Mouse (Mus musculus) gastrocnemius, postnatal 36 days (tissue): Measurements from ENCODE around the gene Tescl. TPM values are rescaled to one million over a fixed set of nuclear protein-coding genes. Genes with fewer than 3 reads are reported as not detected.

Experiments used
- DNase-seq, 2 experiments: peaks; one replicate each; pipeline ENCODE4 v3.0.0; 2022
- intact Hi-C: fragments of 180-260 bp; cut with DNase I; formaldehyde crosslinking; loops from one replicate; pipeline ENCODE4 v1.15.1; 2025
- long read RNA-seq, 2 experiments: library from polyadenylated mRNA; stranded (forward); transcript quantifications; one replicate each; pipeline ENCODE4 v2.0.0; 2021
- total RNA-seq, 2 experiments: library from RNA; stranded (reverse); gene quantifications; 2 replicates each; pipeline ENCODE4 v1.2.3; 2021

The Tescl gene
- total RNA-seq: not detected
- long read RNA-seq, experiment 1: 0 reads
- long read RNA-seq, experiment 2: 0 reads

- DNase-seq: no peak
- intact Hi-C loops: no loop called here
Measured at GRCm38 (mm10) chr7:24333304-24333986, at the start of gene Tescl. Tescl (minus strand) TSS chr7:24333936.

- intact Hi-C loops: no loop called here
- DNase-seq: no peak
Measured at GRCm38 (mm10) chr7:24382730-24383372, 49.1 kb upstream of the Tescl start.

- DNase-seq: no peak
- intact Hi-C loops: no loop called here
Measured at GRCm38 (mm10) chr7:24380370-24380769, 46.6 kb upstream of the Tescl start.

GRCm38 (mm10) chr7:24379934-24380333, 46.2 kb upstream of the Tescl start:
- intact Hi-C loops: no loop called here
- DNase-seq: no peak

- no peak for DNase-seq
- intact Hi-C loops: no loop called here
Measured at GRCm38 (mm10) chr7:24378049-24378701, 44.4 kb upstream of the Tescl start.

- intact Hi-C loops: no loop called here
- peak in 1 of 2 experiments; percentile 27 for DNase-seq
Measured at GRCm38 (mm10) chr7:24377091-24377865, 43.5 kb upstream of the Tescl start.

- intact Hi-C loops: no loop called here
- DNase-seq: no peak
Measured at GRCm38 (mm10) chr7:24376456-24376855, 42.7 kb upstream of the Tescl start.

GRCm38 (mm10) chr7:24373538-24374379, 40.0 kb upstream of the Tescl start:
- peak in 1 of 2 experiments; percentile 37 for DNase-seq
- intact Hi-C loops: no loop called here

- no peak for DNase-seq
- intact Hi-C loops: no loop called here
Measured at GRCm38 (mm10) chr7:24372786-24373185, 39.0 kb upstream of the Tescl start.

- intact Hi-C loops: no loop called here
- DNase-seq: no peak
Measured at GRCm38 (mm10) chr7:24372300-24372699, 38.6 kb upstream of the Tescl start.

- intact Hi-C loops: no loop called here
- no peak for DNase-seq
Measured at GRCm38 (mm10) chr7:24371809-24372145, 38.0 kb upstream of the Tescl start.

GRCm38 (mm10) chr7:24371012-24371808, 37.5 kb upstream of the Tescl start:
- DNase-seq: no peak
- intact Hi-C loops: no loop called here

GRCm38 (mm10) chr7:24369731-24370541, 36.2 kb upstream of the Tescl start, which contains the start of gene Kcnn4:
Kcnn4 (plus strand) TSS chr7:24370263.
- DNase-seq: no peak
- intact Hi-C loops: no loop called here

GRCm38 (mm10) chr7:24368946-24369345, 35.2 kb upstream of the Tescl start:
- intact Hi-C loops: no loop called here
- DNase-seq: no peak

GRCm38 (mm10) chr7:24368226-24368625, 34.5 kb upstream of the Tescl start:
- intact Hi-C loops: no loop called here
- no peak for DNase-seq

GRCm38 (mm10) chr7:24366716-24367632, 33.2 kb upstream of the Tescl start:
- intact Hi-C loops: no loop called here

More at GRCm38 (mm10) chr7:24366716-24367632, 33.2 kb upstream of the Tescl start:
- no peak for DNase-seq
